Mouse (Mus musculus) layer of hippocampus, adult 6 months (tissue): ENCODE data around the gene Siae. TPM values are rescaled to one million over a fixed set of nuclear protein-coding genes. Genes with fewer than 3 reads are reported as not detected.

Experiments
- long read RNA-seq, 2 experiments: library from polyadenylated mRNA; unstranded; transcript quantifications; one replicate each; pipeline ENCODE4 v2.0.0; 2019 to 2020
- polyA plus RNA-seq: library from polyadenylated mRNA; unstranded; fragments of <200 nt; fragmentation: Nextera tagmentation; gene quantifications from 2 replicates; pipeline ENCODE4 v1.2.3, GENCODE M21; 2021

Siae gene
- polyA plus RNA-seq = 13.2 and 14.7 TPM in 2 replicates
- long read RNA-seq, experiment 1, full-length matches to known transcripts = 5 of 10 reads
- long read RNA-seq, experiment 1, partial matches to known transcripts = 2 of 10 reads
- long read RNA-seq, experiment 1, other reads (novel, unspliced or antisense) = 3 of 10 reads
- long read RNA-seq, experiment 2, full-length matches to known transcripts = 21 of 38 reads
- long read RNA-seq, experiment 2, partial matches to known transcripts = 5 of 38 reads
- long read RNA-seq, experiment 2, other reads (novel, unspliced or antisense) = 12 of 38 reads

GRCm38 (mm10) chr9:37554838-37555748 lies at the start of gene Siae:
Gene Siae, plus strand, starts transcription at chr9:37555698.

GRCm38 (mm10) chr9:37527396-37528224 lies 27.9 kb upstream of the Siae start, which contains the start of gene Esam:
Gene Esam, plus strand, starts transcription at chr9:37528078.

GRCm38 (mm10) chr9:37539170-37540025 lies 16.1 kb upstream of the Siae start, which contains the start of gene Vsig2:
Gene Vsig2, plus strand, starts transcription at chr9:37539255.

GRCm38 (mm10) chr9:37552536-37553293 lies 2.8 kb upstream of the Siae start, which contains the start of gene Nrgn:
Gene Nrgn, minus strand, starts transcription at chr9:37552904.

GRCm38 (mm10) chr9:37613182-37613910 lies 57.8 kb downstream of the Siae start, which contains the start of gene Spa17:
Gene Spa17, minus strand, starts transcription at chr9:37613722.

GRCm38 (mm10) chr9:37656931-37657481 lies 101.5 kb downstream of the Siae start, which contains the start of gene Tbrg1:
Gene Tbrg1, minus strand, starts transcription at chr9:37657312.

GRCm38 (mm10) chr9:37669115-37669514 lies 113.6 kb downstream of the Siae start, which contains the start of gene Panx3:
Gene Panx3, minus strand, starts transcription at chr9:37669235.

Other genes with a start within 250 kb of the Siae start
- gene Ccdc15, start 207.3 kb upstream of the Siae start, polyA plus RNA-seq = 1.0 and 1.3 TPM in 2 replicates
- gene Hepacam, start 188.3 kb upstream of the Siae start, polyA plus RNA-seq = 62.2 and 76.4 TPM in 2 replicates
- gene Robo4, start 153.8 kb upstream of the Siae start, polyA plus RNA-seq = 0.94 and 1.8 TPM in 2 replicates
- 0.30 and 0.49 TPM in 2 replicates for gene Robo3, start 122.5 kb upstream of the Siae start, polyA plus RNA-seq
- gene Msantd2, start 66.4 kb upstream of the Siae start, polyA plus RNA-seq = 1.7 and 2.8 TPM in 2 replicates
- 17.9 and 24.5 TPM in 2 replicates for gene Esam, start 27.6 kb upstream of the Siae start, polyA plus RNA-seq
- gene Vsig2, start 16.4 kb upstream of the Siae start, polyA plus RNA-seq = 1.1 and 1.3 TPM in 2 replicates
- gene Nrgn, start 2.8 kb upstream of the Siae start, polyA plus RNA-seq = 108 and 127 TPM in 2 replicates
- gene Spa17, start 58.0 kb downstream of the Siae start, polyA plus RNA-seq = 8.1 and 9.8 TPM in 2 replicates
- gene Tbrg1, start 101.6 kb downstream of the Siae start, polyA plus RNA-seq = 69.4 and 73.3 TPM in 2 replicates
- not detected in 2 replicates for gene Panx3, start 113.5 kb downstream of the Siae start, polyA plus RNA-seq
- not detected in 2 replicates for gene Olfr160, start 160.6 kb downstream of the Siae start, polyA plus RNA-seq
- not detected in 2 replicates for gene Olfr874, start 189.4 kb downstream of the Siae start, polyA plus RNA-seq
- not detected in 2 replicates for gene Olfr875, start 216.2 kb downstream of the Siae start, polyA plus RNA-seq
- not detected in 2 replicates for gene Olfr876, start 247.3 kb downstream of the Siae start, polyA plus RNA-seq